Mouse (Mus musculus) B cell, adult 2 months (primary cell): ENCODE results near the gene 2610001J05Rik.
"Not testable (repeated sequence)": the region's sequence is repeated elsewhere in the genome, so short reads cannot be mapped to it uniquely, and the experiment has no call there.

Source experiments
- DNase-seq, 2 experiments: peaks; one replicate each; pipeline ENCODE4 v3.0.0; 2022

Gene 2610001J05Rik

GRCm38 (mm10) chr6:13870919-13871624 is at the start of gene 2610001J05Rik:
Gene 2610001J05Rik (minus strand): TSS chr6:13871518.
- DNase-seq = peak; percentile 88 to 89

- DNase-seq = no peak
Measured at GRCm38 (mm10) chr6:13909762-13910537, 38.6 kb upstream of the 2610001J05Rik start.

- DNase-seq = no peak
Measured at GRCm38 (mm10) chr6:13902941-13903627, 31.8 kb upstream of the 2610001J05Rik start.

- no peak for DNase-seq
Measured at GRCm38 (mm10) chr6:13884877-13885592, 13.7 kb upstream of the 2610001J05Rik start.

GRCm38 (mm10) chr6:13882919-13883318 is 11.6 kb upstream of the 2610001J05Rik start:
- DNase-seq = no peak

- DNase-seq = no peak
Measured at GRCm38 (mm10) chr6:13873959-13874358, 2.6 kb upstream of the 2610001J05Rik start.

- no peak for DNase-seq
Measured at GRCm38 (mm10) chr6:13872076-13872475, 758 bp upstream of the 2610001J05Rik start.

- DNase-seq = no peak
Measured at GRCm38 (mm10) chr6:13871625-13871958, 274 bp upstream of the 2610001J05Rik start.

- DNase-seq = peak in 1 of 2 experiments; percentile 11
Measured at GRCm38 (mm10) chr6:13870289-13870741, 1.0 kb downstream of the 2610001J05Rik start.

GRCm38 (mm10) chr6:13860596-13860995 is 10.7 kb downstream of the 2610001J05Rik start:
- no peak for DNase-seq

- no peak for DNase-seq
Measured at GRCm38 (mm10) chr6:13859877-13860585, 11.3 kb downstream of the 2610001J05Rik start.

- no peak for DNase-seq
Measured at GRCm38 (mm10) chr6:13854230-13854629, 17.1 kb downstream of the 2610001J05Rik start.

GRCm38 (mm10) chr6:13853244-13853643 is 18.1 kb downstream of the 2610001J05Rik start:
- no peak for DNase-seq

GRCm38 (mm10) chr6:13846031-13846430 is 25.3 kb downstream of the 2610001J05Rik start:
- not testable (repeated sequence) for DNase-seq

- DNase-seq = peak; percentile 13 to 17
Measured at GRCm38 (mm10) chr6:13839345-13840054, 31.8 kb downstream of the 2610001J05Rik start, which contains the start of gene Gpr85. Gene Gpr85 (minus strand): TSS chr6:13839942.

GRCm38 (mm10) chr6:13838677-13839344 is 32.5 kb downstream of the 2610001J05Rik start:
- peak; percentile 47 to 54 for DNase-seq

- peak in 1 of 2 experiments; percentile 7 for DNase-seq
Measured at GRCm38 (mm10) chr6:13837916-13838676, 33.2 kb downstream of the 2610001J05Rik start.

- DNase-seq = peak; percentile 2 to 8
Measured at GRCm38 (mm10) chr6:13836967-13837570, 34.2 kb downstream of the 2610001J05Rik start.
